Mouse (Mus musculus): ENCODE results near the gene Pdzk1. TPM values are rescaled to one million over a fixed set of nuclear protein-coding genes. Genes with fewer than 3 reads are reported as not detected.

Pdzk1 gene
- polyA plus RNA-seq, 1 experiment from 2014 or later, result 0.08 TPM

GRCm38 (mm10) chr3:96904851-96905541 lies 75.9 kb downstream of the Pdzk1 start, which contains the start of gene Gpr89:
Gene Gpr89, minus strand, starts transcription at chr3:96905346.
- Histone ChIP-seq H3K4me3 (ENCODE audit: low read depth, low read length) (peak within 1 kb of the TSS; percentile 98), H3K9ac (peak within 1 kb of the TSS; percentile 79), H3K4me2 (peak within 1 kb of the TSS; percentile 85), H3K36me3 (ENCODE audit: insufficient read depth) (no peaks in the 10 kb centered on the region), H3K4me1 (ENCODE audit: insufficient read depth) (no peaks in the 10 kb centered on the region), H3K9me3 (ENCODE audit: low read depth, low read length) (no peaks in the 10 kb centered on the region), H3K27me3 (ENCODE audit: insufficient read depth, low read length) (0 out of 2 replicates have a peak, but pooled peaks cover 4% of the 10 kb centered on the region), H3K27ac (ENCODE audit: low read depth) (no peak within 1 kb of the TSS)
- peak; percentile 99 for ATAC-seq (ENCODE audit: insufficient read depth)
- WGBS, result under 1% methylated on average over 40 of the region's 40 CpGs
- TF ChIP-seq CTCF (IDR thresholded peaks at IDR 0.05; ENCODE audit: low read depth), result no peak
- peak; percentile 96 for DNase-seq

- Histone ChIP-seq H3K36me3 (ENCODE audit: insufficient read depth) (no peaks in the 10 kb centered on the region), H3K4me2 (peak overlapping the region; percentile 85), H3K4me1 (ENCODE audit: insufficient read depth) (no peaks in the 10 kb centered on the region), H3K4me3 (ENCODE audit: low read depth, low read length) (peak overlapping the region; percentile 98), H3K27ac (ENCODE audit: low read depth) (no peak overlapping the region), H3K9ac (peak overlapping the region; percentile 79), H3K27me3 (ENCODE audit: insufficient read depth, low read length) (0 out of 2 replicates have a peak, but pooled peaks cover 4% of the 10 kb centered on the region), H3K9me3 (ENCODE audit: low read depth, low read length) (no peaks in the 10 kb centered on the region)
- peak; percentile 51; the same call in 1 of the 2 replicates for ATAC-seq (ENCODE audit: insufficient read depth)
- no peak for DNase-seq
- 42% methylated on average over 9 of the region's 9 CpGs for WGBS
- TF ChIP-seq CTCF (IDR thresholded peaks at IDR 0.05; ENCODE audit: low read depth), result no peak
These were observed 76.5 kb downstream of the Pdzk1 start for GRCm38 (mm10) chr3:96905592-96905991.

Other genes starting within 250 kb of the Pdzk1 start
- 17.8 and 22.9 TPM in 2 replicates for gene Polr3gl, start 235.1 kb upstream of the Pdzk1 start, polyA plus RNA-seq (2014; fragmentation: Nextera tagmentation; extraction: Ambion mirVana)
- gene Ankrd34a, start 232.6 kb upstream of the Pdzk1 start, polyA plus RNA-seq (2014; fragmentation: Nextera tagmentation; extraction: Ambion mirVana), result 2.0 and 2.5 TPM in 2 replicates
- 7.9 and 8.3 TPM in 2 replicates for gene Lix1l, start 228.1 kb upstream of the Pdzk1 start, polyA plus RNA-seq (2014; fragmentation: Nextera tagmentation; extraction: Ambion mirVana)
- 163 TPM in 2 replicates for gene Rbm8a, start 199.4 kb upstream of the Pdzk1 start, polyA plus RNA-seq (2014; fragmentation: Nextera tagmentation; extraction: Ambion mirVana)
- gene Pex11b, start 193.9 kb upstream of the Pdzk1 start, polyA plus RNA-seq (2014; fragmentation: Nextera tagmentation; extraction: Ambion mirVana), result 55.8 and 56.5 TPM in 2 replicates
- 0.09 and 0.24 TPM in 2 replicates for gene Gm42957, start 193.8 kb upstream of the Pdzk1 start, polyA plus RNA-seq (2014; fragmentation: Nextera tagmentation; extraction: Ambion mirVana)
- gene Itga10, start 183.7 kb upstream of the Pdzk1 start, polyA plus RNA-seq (2014; fragmentation: Nextera tagmentation; extraction: Ambion mirVana), result 0.70 and 1.2 TPM in 2 replicates
- 0.12 and 0.15 TPM in 2 replicates for gene Ankrd35, start 159.2 kb upstream of the Pdzk1 start, polyA plus RNA-seq (2014; fragmentation: Nextera tagmentation; extraction: Ambion mirVana)
- 44.0 and 49.1 TPM in 2 replicates for gene Pias3, start 132.9 kb upstream of the Pdzk1 start, polyA plus RNA-seq (2014; fragmentation: Nextera tagmentation; extraction: Ambion mirVana)
- gene Nudt17, start 120.7 kb upstream of the Pdzk1 start, polyA plus RNA-seq (2014; fragmentation: Nextera tagmentation; extraction: Ambion mirVana), result 7.1 and 8.2 TPM in 2 replicates
- gene Polr3c, start 101.7 kb upstream of the Pdzk1 start, polyA plus RNA-seq (2014; fragmentation: Nextera tagmentation; extraction: Ambion mirVana), result 33.7 and 34.2 TPM in 2 replicates
- gene Rnf115, start 101.6 kb upstream of the Pdzk1 start, polyA plus RNA-seq (2014; fragmentation: Nextera tagmentation; extraction: Ambion mirVana), result 53.7 and 54.2 TPM in 2 replicates
- gene Cd160, start 67 bp downstream of the Pdzk1 start, polyA plus RNA-seq (2014; fragmentation: Nextera tagmentation; extraction: Ambion mirVana), result 0.07 and 0.09 TPM in 2 replicates
- gene Gja5, start 75.4 kb downstream of the Pdzk1 start, polyA plus RNA-seq (2014; fragmentation: Nextera tagmentation; extraction: Ambion mirVana), result 6.3 and 6.4 TPM in 2 replicates
- gene Gpr89, start 76.1 kb downstream of the Pdzk1 start, polyA plus RNA-seq (2014; fragmentation: Nextera tagmentation; extraction: Ambion mirVana), result 35.4 and 43.6 TPM in 2 replicates
- not detected in 2 replicates for gene Gja8, start 96.7 kb downstream of the Pdzk1 start, polyA plus RNA-seq (2014; fragmentation: Nextera tagmentation; extraction: Ambion mirVana)

Data from lung, embryonic 14.5 days (tissue).